Mouse (Mus musculus) hindbrain, embryonic 15.5 days (tissue): ENCODE measurements at regions not wholly inside any gene's neighbourhood (a gene's known extent, or its start where the extent isn't known, plus 50 kb on each side); places are given as distances from the start of the nearest gene placed in this dataset.

Experiments used
- ATAC-seq: fragments of 200-750 bp; cut with Nextera tagmentation; 2 replicates; pipeline ENCODE4 v1.8.0; 2017; ENCODE audit warnings: low read depth, moderate number of reproducible peaks, moderate TSS enrichment; ENCODE audit not compliant: low FRiP score
- H3K27ac ChIP-seq: fragments of 300-500 bp; sonication (generic); replicated peaks from 2 replicates; pipeline ENCODE4 v1.5.1; 2015; ENCODE audit warnings: mild to moderate bottlenecking, inconsistent platforms
- H3K27me3 ChIP-seq: fragments of 300-500 bp; sonication (generic); 2 replicates; pipeline ENCODE4 v1.6.1; 2015; ENCODE audit warnings: control low read depth, inconsistent platforms
- H3K36me3 ChIP-seq: fragments of 300-500 bp; sonication (generic); 2 replicates; pipeline ENCODE4 v1.6.1; 2015; ENCODE audit warnings: control low read depth, inconsistent platforms
- H3K4me1 ChIP-seq: fragments of 300-500 bp; sonication (generic); replicated peaks from 2 replicates; pipeline ENCODE4 v1.6.1; 2015; ENCODE audit warnings: control low read depth, inconsistent platforms
- H3K4me2 ChIP-seq: fragments of 300-500 bp; sonication (generic); 2 replicates; pipeline ENCODE4 v1.6.1; 2015; ENCODE audit warnings: moderate library complexity, mild to moderate bottlenecking, inconsistent platforms
- H3K4me3 ChIP-seq: fragments of 300-500 bp; sonication (generic); 2 replicates; pipeline ENCODE4 v1.5.1; 2015; ENCODE audit warnings: mild to moderate bottlenecking, inconsistent platforms
- H3K9ac ChIP-seq: fragments of 300-500 bp; sonication (generic); 2 replicates; pipeline ENCODE4 v1.6.1; 2015; ENCODE audit warnings: inconsistent platforms
- H3K9me3 ChIP-seq: fragments of 300-500 bp; sonication (generic); 2 replicates; pipeline ENCODE4 v1.6.1; 2016; ENCODE audit warnings: control low read depth, inconsistent platforms
- WGBS: fragments of 180-500 bp; shearing (Covaris S2); methylation state at CpG from one replicate; pipeline ENCODE4 v1.1.7; 2015; 5-methylcytosine and 5-hydroxymethylcytosine counted together

DNA sequence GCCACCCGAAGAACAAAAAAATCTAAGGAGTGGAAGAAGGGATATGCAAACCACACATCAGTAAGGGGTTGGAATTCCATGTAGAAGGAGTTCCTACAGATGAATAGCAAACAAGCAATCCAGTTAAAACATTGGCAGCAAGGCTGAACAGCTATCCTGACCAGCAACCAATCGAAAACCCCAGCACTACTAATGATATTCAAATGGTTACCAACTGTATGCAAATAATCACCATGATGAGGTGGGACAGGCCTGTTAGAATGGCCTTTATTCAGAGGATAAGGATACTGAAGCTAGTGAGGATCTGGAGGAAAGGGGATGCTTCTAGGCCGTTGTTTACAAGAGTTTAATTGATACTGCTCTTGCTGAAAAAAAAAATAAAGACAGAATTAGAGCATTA is 166.0 kb upstream of the Grik3 start:
- H3K4me3 ChIP-seq: no peak overlapping the region
- 66% methylated on average over 3 of the region's 3 CpGs for WGBS
- H3K36me3 ChIP-seq: no peaks in the 10 kb centered on the region

DNA sequence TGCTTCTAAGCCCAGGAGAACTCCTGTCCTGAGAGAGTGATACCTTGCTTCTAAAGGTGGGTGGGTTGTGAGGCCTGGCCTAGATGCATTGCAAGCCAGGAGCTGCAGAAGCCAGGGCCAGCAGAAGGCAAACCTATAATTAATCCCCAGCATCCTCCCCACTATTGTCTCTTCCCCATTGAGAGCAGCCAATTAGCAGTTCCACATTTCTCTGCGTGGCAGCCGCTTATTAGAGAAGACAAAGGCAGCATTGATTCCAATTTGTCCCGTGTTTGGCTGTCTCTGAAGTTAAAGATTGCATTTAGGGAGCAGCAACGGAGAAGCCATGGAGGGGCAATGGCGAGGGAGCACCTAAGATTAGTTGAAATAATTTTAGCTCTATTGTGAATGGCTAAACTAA is 171.2 kb upstream of the Grik3 start:
- ATAC-seq: no peak
- no peaks in the 10 kb centered on the region for H3K9me3 ChIP-seq
- 21% methylated on average over 5 of the region's 5 CpGs for WGBS
- H3K9ac ChIP-seq: no peak overlapping the region
- H3K27me3 ChIP-seq: no peaks in the 10 kb centered on the region
- H3K4me2 ChIP-seq: no peak overlapping the region
- H3K27ac ChIP-seq: 0 out of 2 replicates have a peak overlapping the region, but pooled peaks have one; percentile 35
- no peaks in the 10 kb centered on the region for H3K36me3 ChIP-seq
- H3K4me3 ChIP-seq: no peak overlapping the region
- H3K4me1 ChIP-seq: peaks cover 31% of the 10 kb centered on the region

More for the DNA sequence above, 166.0 kb upstream of the Grik3 start:
- Histone ChIP-seq H3K27ac (no peak overlapping the region), H3K27me3 (0 out of 2 replicates have a peak, but pooled peaks cover 2% of the 10 kb centered on the region), H3K9ac (no peak overlapping the region), H3K4me1 (peaks cover 4% of the 10 kb centered on the region; the same call in 1 of the 2 replicates), H3K4me2 (no peak overlapping the region), H3K9me3 (no peaks in the 10 kb centered on the region)
- no peak for ATAC-seq

DNA sequence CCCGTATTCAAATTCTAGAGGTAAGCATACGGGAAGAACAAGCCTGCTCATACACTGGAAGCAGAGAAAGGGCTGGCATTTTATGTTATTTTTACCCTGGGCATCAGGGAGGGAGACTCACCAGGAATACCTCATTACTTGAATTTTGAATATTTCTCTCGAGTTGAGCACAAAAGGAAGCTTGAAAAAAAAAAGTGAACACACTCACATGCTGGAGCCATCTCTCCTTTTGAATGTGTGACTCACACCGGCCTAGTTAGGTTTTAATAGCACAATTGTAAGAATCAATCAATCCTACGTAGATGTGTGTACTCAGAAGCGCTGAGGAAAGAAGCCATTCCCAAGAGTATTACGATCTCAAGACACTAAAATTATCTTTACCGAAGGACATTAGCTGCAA is 172.2 kb upstream of the Grik3 start:
- Histone ChIP-seq H3K27ac (no peak overlapping the region), H3K9me3 (no peaks in the 10 kb centered on the region), H3K4me3 (no peak overlapping the region), H3K9ac (no peak overlapping the region), H3K4me1 (peaks cover 36% of the 10 kb centered on the region), H3K27me3 (no peaks in the 10 kb centered on the region), H3K4me2 (no peak overlapping the region), H3K36me3 (no peaks in the 10 kb centered on the region)
- WGBS: 43% methylated on average over 8 of the region's 8 CpGs
- no peak for ATAC-seq

DNA sequence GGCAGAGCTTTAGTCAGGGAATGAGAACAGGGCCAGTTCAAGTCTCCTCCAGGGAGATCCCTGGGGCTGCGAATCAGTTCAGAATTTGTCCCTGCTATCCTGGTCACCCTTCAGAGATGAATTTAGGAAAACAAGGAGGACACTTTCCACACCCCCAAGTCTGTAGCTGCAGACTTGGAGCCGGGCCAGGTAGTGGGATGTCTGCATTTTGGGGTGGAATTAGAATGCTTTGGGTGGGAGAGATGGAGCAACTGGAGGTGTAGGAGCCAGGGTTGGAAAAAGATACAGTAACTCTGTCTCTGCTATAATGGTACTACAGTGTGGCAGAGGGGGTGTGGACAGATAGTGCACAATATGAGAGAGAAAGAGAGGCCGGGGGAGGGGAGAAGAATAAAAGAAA is 173.6 kb upstream of the Grik3 start:
- Histone ChIP-seq H3K27ac (no peak overlapping the region), H3K4me1 (peaks cover 41% of the 10 kb centered on the region), H3K4me2 (no peak overlapping the region), H3K9me3 (no peaks in the 10 kb centered on the region), H3K27me3 (no peaks in the 10 kb centered on the region), H3K36me3 (no peaks in the 10 kb centered on the region), H3K9ac (no peak overlapping the region), H3K4me3 (no peak overlapping the region)
- 85% methylated on average over 3 of the region's 3 CpGs for WGBS
- ATAC-seq: no peak

DNA sequence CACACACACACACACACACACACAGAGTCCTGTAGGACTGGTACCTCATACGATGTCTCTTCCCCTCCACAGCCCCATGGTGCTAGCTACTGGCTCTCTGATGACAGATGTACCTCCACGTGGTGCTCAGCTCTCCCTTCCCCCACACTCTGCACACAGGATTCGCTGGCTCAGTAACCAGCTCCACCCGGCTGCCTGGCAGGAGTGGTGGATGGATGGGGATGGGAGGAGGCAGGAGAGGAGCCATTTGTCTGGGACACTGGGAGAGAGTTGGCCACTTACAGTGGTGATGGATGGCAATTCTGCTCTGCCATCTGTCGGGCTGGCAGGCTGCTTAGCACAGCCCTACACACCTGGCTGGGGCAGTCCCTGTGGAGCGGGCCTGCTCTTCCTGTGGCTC is 174.7 kb upstream of the Grik3 start:
- no peaks in the 10 kb centered on the region for H3K27me3 ChIP-seq
- 17% methylated on average over 6 of the region's 6 CpGs for WGBS
- 0 out of 2 replicates have a peak overlapping the region, but pooled peaks have one; percentile 1 for H3K27ac ChIP-seq
- no peak overlapping the region for H3K4me2 ChIP-seq
- H3K4me3 ChIP-seq: no peak overlapping the region
- peaks cover 41% of the 10 kb centered on the region for H3K4me1 ChIP-seq
- peak; percentile 89 for ATAC-seq
- no peak overlapping the region for H3K9ac ChIP-seq
- no peaks in the 10 kb centered on the region for H3K9me3 ChIP-seq
- H3K36me3 ChIP-seq: no peaks in the 10 kb centered on the region

DNA sequence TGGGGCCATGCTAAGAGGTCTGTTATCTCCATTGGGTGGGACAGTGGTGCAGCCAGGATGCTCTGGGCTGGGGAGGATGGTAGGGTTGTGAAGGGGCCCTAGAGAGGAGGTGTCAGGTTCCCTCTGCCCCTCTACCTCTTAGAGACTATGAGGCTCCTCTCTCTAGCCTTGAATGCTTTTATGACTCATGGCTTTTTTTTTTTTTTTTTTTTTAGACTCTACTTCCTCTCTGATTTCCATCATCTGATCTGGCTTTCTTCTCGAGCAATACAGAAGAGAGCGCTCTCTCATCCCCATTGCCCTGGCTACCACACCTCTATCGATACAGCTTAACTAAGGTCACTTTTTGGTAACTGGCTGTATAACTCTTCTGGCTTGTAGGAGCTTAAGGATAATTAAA is 176.6 kb upstream of the Grik3 start:
- H3K27ac ChIP-seq: no peak overlapping the region
- H3K36me3 ChIP-seq: no peaks in the 10 kb centered on the region
- H3K27me3 ChIP-seq: no peaks in the 10 kb centered on the region
- WGBS: 75% methylated on average over 3 of the region's 3 CpGs
- H3K4me2 ChIP-seq: no peak overlapping the region
- H3K9ac ChIP-seq: no peak overlapping the region
- peaks cover 33% of the 10 kb centered on the region for H3K4me1 ChIP-seq
- no peaks in the 10 kb centered on the region for H3K9me3 ChIP-seq
- ATAC-seq: no peak
- no peak overlapping the region for H3K4me3 ChIP-seq

DNA sequence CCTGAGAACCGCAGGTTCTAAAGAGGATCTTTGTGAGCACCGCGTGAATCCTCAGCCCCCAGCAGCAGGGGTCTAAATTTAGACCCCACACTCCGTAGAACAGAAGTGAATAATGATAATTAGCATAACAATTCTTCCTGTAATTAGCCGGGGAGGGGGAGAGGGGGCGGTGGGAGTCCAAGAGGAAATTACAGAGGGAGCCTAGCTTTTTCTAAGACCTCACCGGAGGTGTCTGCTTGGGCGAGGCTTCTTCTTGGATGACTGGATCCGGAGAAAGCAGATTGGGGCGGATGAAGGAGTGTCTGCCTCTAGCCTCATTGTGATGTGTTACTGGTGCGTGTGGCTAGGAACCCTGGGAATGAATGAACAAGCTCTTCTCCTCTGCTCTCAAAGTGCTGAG is 177.2 kb upstream of the Grik3 start:
- Histone ChIP-seq H3K9me3 (no peaks in the 10 kb centered on the region), H3K9ac (no peak overlapping the region), H3K36me3 (no peaks in the 10 kb centered on the region), H3K4me2 (no peak overlapping the region), H3K27me3 (no peaks in the 10 kb centered on the region), H3K4me1 (peaks cover 33% of the 10 kb centered on the region), H3K4me3 (no peak overlapping the region), H3K27ac (no peak overlapping the region)
- ATAC-seq: no peak
- 8% methylated on average over 11 of the region's 11 CpGs for WGBS

DNA sequence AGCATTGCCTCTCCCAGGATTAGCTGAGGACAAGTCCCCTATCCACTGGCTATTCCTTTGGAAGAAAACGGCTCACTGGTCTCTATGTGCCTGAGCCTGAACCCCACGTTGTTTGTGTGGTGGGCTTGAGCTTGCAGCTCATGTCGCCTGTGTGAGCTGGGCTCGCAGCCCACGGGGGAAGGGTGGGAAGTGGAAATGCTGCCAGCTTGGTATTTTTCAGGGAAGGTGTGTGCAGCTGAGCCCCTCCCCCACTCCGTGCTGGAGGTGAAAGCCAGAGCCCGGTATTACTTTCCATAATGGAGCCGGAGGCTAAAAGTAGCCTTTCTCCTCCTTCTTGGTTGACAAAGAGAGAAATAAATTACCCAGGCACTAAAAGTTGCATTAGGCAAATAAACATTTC is 180.5 kb upstream of the Zc3h12a start:
- H3K4me1 ChIP-seq: peaks cover 7% of the 10 kb centered on the region
- H3K4me2 ChIP-seq: no peak overlapping the region
- no peak overlapping the region for H3K9ac ChIP-seq
- no peaks in the 10 kb centered on the region for H3K9me3 ChIP-seq
- no peak overlapping the region for H3K4me3 ChIP-seq
- H3K27me3 ChIP-seq: 0 out of 2 replicates have a peak, but pooled peaks cover 3% of the 10 kb centered on the region
- no peaks in the 10 kb centered on the region for H3K36me3 ChIP-seq
- WGBS: 40% methylated on average over 8 of the region's 8 CpGs
- H3K27ac ChIP-seq: no peak overlapping the region
- no peak for ATAC-seq

DNA sequence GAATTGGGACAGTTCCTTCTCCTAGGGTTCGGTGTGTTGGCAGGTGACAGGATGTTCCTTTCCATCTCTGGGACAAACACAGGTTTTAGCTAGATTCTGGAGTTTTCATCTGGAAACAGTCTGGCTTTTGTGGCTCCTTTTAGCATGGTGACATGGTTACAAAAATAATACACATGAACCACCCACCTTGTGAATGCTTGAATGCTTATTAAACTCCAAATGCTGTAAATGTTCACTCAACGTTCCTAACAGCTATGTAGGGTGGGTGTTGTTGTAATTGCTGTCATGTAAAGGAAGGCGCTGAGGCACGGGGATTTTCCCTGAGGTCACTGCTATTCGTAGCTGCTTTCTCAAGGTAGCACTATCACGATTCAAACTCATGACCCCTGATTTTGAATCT is 178.1 kb upstream of the Zc3h12a start:
- WGBS: 80% methylated on average over 6 of the region's 6 CpGs
- H3K27ac ChIP-seq: no peak overlapping the region
- 0 out of 2 replicates have a peak, but pooled peaks cover 3% of the 10 kb centered on the region for H3K27me3 ChIP-seq
- no peaks in the 10 kb centered on the region for H3K9me3 ChIP-seq
- H3K4me1 ChIP-seq: peaks cover 13% of the 10 kb centered on the region
- no peak for ATAC-seq
- no peak overlapping the region for H3K4me3 ChIP-seq
- no peak overlapping the region for H3K4me2 ChIP-seq
- no peak overlapping the region for H3K9ac ChIP-seq
- H3K36me3 ChIP-seq: no peaks in the 10 kb centered on the region

DNA sequence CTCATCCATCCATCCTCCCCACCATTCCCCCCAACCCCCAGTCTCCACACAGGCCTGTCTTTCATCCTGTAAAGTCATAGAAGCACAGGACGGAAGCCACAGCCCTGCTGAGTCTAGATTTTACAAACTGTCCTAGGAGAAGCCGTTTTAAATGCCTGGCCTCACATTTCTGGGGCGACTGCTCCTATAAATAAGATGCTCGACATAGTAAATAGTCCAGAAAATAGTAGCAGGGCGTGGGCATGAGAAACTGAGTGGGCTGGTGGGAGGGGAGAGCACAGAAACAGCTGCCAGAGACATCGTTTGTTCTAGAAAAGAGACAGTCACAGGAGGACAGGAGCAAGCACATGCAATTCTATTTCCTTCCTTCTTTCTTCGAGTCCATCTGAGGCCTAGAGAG is 175.0 kb upstream of the Zc3h12a start:
- no peaks in the 10 kb centered on the region for H3K9me3 ChIP-seq
- no peak overlapping the region for H3K4me3 ChIP-seq
- 62% methylated on average over 7 of the region's 7 CpGs for WGBS
- 0 out of 2 replicates have a peak, but pooled peaks cover 3% of the 10 kb centered on the region for H3K27me3 ChIP-seq
- H3K9ac ChIP-seq: no peak overlapping the region
- ATAC-seq: no peak
- H3K4me2 ChIP-seq: no peak overlapping the region
- no peaks in the 10 kb centered on the region for H3K36me3 ChIP-seq
- H3K27ac ChIP-seq: no peak overlapping the region
- peaks cover 16% of the 10 kb centered on the region for H3K4me1 ChIP-seq

DNA sequence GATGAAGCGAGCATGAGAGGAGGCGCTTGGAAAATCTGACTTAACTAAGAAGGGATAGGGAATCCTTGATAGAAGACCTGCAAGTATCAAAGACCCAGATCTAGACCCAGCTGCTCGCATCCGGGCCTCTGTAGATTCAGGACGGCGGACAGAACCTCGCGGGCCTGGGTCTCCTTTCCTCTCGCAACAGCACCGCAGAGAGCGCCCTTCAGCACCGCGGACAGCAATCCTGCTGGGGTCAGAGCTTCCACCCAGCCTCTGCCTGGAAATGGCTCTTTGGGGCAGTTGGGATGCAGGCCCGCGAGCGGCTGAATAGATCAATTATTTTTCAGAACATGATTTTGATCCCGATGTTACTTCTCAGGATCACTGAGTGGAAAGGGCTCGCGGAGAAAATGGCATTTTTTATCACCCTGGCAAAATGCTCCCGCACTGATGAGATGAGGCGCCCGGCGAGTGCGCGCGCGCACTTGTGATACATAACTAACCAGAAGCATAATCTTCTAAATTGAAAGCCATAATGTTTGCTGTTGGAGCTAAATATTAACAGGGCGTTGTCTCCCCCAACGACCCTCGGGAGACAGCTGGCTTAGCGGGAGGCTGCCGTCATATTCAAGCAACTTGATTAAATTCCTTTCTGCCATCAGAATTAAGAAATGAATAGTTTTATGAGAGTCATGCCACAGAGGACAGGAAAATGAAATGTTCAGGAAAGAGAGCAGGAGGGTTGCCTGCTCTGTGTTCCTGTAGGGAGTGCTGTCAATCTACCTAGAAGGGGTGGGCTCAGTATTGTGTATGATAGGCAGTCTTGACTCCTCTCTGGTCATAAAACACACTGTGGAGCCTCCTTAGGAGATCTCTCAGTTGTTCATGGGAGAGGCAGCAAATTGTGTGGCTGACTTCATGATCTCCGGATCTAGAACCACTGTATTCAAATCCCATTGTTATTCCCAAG is 173.1 kb upstream of the Zc3h12a start:
- Histone ChIP-seq H3K4me2 (peak overlapping the region; percentile 36), H3K36me3 (no peaks in the 10 kb centered on the region), H3K9me3 (no peaks in the 10 kb centered on the region), H3K4me3 (0 out of 2 replicates have a peak overlapping the region, but pooled peaks have one; percentile 8), H3K9ac (no peak overlapping the region), H3K27ac (no peak overlapping the region; the same call in 1 of the 2 replicates), H3K4me1 (peaks cover 16% of the 10 kb centered on the region), H3K27me3 (no peaks in the 10 kb centered on the region)
- WGBS: 13% methylated on average over 33 of the region's 33 CpGs
- no peak for ATAC-seq

DNA sequence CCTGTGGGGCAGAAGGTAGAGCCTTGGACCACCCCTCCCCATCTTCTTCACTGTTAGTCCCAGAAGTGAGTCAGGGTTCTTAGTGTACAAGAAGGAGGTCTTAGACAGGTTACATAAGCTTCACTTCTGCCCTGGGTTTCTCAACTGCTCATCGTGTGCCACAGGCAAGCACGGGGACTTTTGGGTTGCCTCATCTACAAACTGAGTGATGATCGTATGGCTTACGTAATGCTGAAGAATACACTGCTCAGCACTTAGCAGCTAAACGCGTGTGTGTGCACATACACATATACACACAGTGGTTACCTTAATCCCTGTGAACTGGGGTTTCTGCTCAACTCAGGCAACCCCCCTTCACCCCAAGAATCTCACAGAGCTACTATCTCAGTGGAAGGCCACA is 163.1 kb upstream of the Zc3h12a start:
- no peak overlapping the region for H3K4me2 ChIP-seq
- H3K36me3 ChIP-seq: no peaks in the 10 kb centered on the region
- no peak overlapping the region for H3K9ac ChIP-seq
- peaks cover 3% of the 10 kb centered on the region; the same call in 1 of the 2 replicates for H3K27me3 ChIP-seq
- 87% methylated on average over 6 of the region's 6 CpGs for WGBS
- H3K4me1 ChIP-seq: peaks cover 12% of the 10 kb centered on the region; the same call in 1 of the 2 replicates
- no peak overlapping the region for H3K27ac ChIP-seq
- H3K9me3 ChIP-seq: 0 out of 2 replicates have a peak, but pooled peaks cover 5% of the 10 kb centered on the region
- ATAC-seq: no peak
- no peak overlapping the region for H3K4me3 ChIP-seq
